Comparison of ENCODE assay signal across 8 mouse cellular contexts in the genomic region with DNA sequence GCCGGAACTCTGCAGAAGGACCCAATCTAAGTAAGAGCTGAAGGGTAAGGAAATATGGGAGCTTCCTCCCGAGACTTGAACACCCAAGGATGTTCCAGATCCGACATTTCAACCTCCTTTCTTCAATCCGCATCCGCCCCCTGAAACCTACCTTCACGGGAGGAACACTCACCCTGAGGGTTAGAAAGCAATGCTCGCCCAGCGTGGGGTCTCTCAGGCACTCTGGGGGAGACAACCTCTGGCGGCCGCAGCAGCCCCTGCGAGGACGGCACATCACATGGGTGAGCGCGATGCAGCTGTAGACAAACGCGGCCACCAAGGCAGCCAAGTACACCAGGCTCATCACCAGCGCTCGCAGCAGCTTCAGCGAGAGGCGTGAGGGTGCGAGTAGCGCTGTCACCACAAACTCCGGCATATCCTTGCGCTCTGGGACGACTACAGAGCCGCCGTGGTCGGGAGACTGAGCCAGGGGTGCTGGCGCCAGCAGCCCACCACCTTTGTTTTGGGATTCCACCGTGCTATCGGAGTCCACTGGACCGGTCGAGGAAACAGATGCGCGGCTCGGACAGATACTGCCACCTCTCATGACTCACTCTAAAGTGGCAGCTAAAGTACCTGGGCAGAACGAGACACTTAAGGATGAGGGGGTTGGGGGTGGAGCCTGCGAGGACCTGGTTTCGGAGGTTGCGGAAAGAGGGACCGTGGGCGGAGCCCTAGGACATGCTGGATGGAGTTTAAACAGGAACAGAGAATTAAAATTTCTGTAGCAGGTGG. TPM values are rescaled to one million over a fixed set of nuclear protein-coding genes. Genes with fewer than 3 reads are reported as not detected.
DNase-seq lines count a peak whose midpoint lies in the region; ATAC-seq and TF ChIP-seq lines count a peak whose summit lies in the region.

A gene (minus strand): TSS at position 687 of the 774 bp plus-strand sequence.

- no peaks in the 10 kb centered on the region for H3K9me3 ChIP-seq in forebrain, embryonic 15.5 days
- H3K9me3 ChIP-seq in liver, embryonic 14.5 days (ENCODE audit: control insufficient read depth, low read length) = no peaks in the 10 kb centered on the region

- peak; percentile 28 for DNase-seq in right cerebral cortex, postnatal 14 days
- DNase-seq in right cerebral cortex, adult 18-20 months = no peak
- DNase-seq in liver, embryonic 14.5 days (ENCODE audit: low read depth in 3 of 3, low spot score in 3 of 3) = no peak
- peak; percentile 35 for DNase-seq in naive thymus-derived CD4-positive, alpha-beta T cell, adult 2 months (ENCODE audit: low read depth)
- no peak for DNase-seq in gastrocnemius, adult 18-20 months (ENCODE audit: low spot score)
- no peak for DNase-seq in cerebellum, adult 9-10 months
- DNase-seq in T-cell, adult 2 months (ENCODE audit: low spot score) = no peak

- peaks cover 8% of the 10 kb centered on the region for H3K4me1 ChIP-seq in forebrain, embryonic 15.5 days
- H3K4me1 ChIP-seq in liver, embryonic 14.5 days (replicated peaks; ENCODE audit: control insufficient read depth in 2 of 2, insufficient read depth in 2 of 2, low read length in 1 of 2) = peaks cover 4 to 9% of the 10 kb centered on the region in 2 experiments; a peak in 3 of 4 replicates

- H3K4me2 ChIP-seq in forebrain, embryonic 15.5 days (replicated peaks) = peak within 1 kb of the TSS; percentile 54
- H3K4me2 ChIP-seq in liver, embryonic 14.5 days (ENCODE audit: low read depth) = peak within 1 kb of the TSS; percentile 48

- no peaks in the 10 kb centered on the region; the same call in 1 of the 2 replicates for H3K27me3 ChIP-seq in forebrain, embryonic 15.5 days
- peaks cover 23% of the 10 kb centered on the region for H3K27me3 ChIP-seq in liver, embryonic 14.5 days (ENCODE audit: control insufficient read depth, insufficient read depth, low read length)

- peak within 1 kb of the TSS; percentile 22 for H3K9ac ChIP-seq in forebrain, embryonic 15.5 days (replicated peaks)
- no peak within 1 kb of the TSS; the same call in 1 of the 2 replicates for H3K9ac ChIP-seq in liver, embryonic 14.5 days (replicated peaks)

- ATAC-seq in forebrain, embryonic 15.5 days (replicated peaks) = peak; percentile 71
- no peak for ATAC-seq in liver, embryonic 14.5 days (ENCODE audit: insufficient read depth)

- no peak for TF ChIP-seq CTCF in liver, embryonic 14.5 days (IDR thresholded peaks at IDR 0.05; ENCODE audit: low read depth)

- 6% methylated on average over 42 of the region's 42 CpGs for WGBS in forebrain, embryonic 15.5 days
- 7% methylated on average over 42 of the region's 42 CpGs for WGBS in liver, embryonic 14.5 days (ENCODE audit: insufficient replicate concordance)

- H3K27ac ChIP-seq in forebrain, embryonic 15.5 days (replicated peaks) = no peak within 1 kb of the TSS
- no peak within 1 kb of the TSS for H3K27ac ChIP-seq in liver, embryonic 14.5 days

- TF ChIP-seq EP300 in liver, embryonic 14.5 days (IDR thresholded peaks at IDR 0.05; ENCODE audit: low read depth) = no peak

- H3K36me3 ChIP-seq in forebrain, embryonic 15.5 days = no peaks in the 10 kb centered on the region
- H3K36me3 ChIP-seq in liver, embryonic 14.5 days (replicated peaks; ENCODE audit: control insufficient read depth, insufficient read depth, low read depth) = no peaks in the 10 kb centered on the region

- peak within 1 kb of the TSS; percentile 32 for H3K4me3 ChIP-seq in forebrain, embryonic 15.5 days
- peak within 1 kb of the TSS in 1 of 2 experiments; percentile 33; a peak in 2 of 4 replicates for H3K4me3 ChIP-seq in liver, embryonic 14.5 days (ENCODE audit: insufficient read depth in 1 of 2, low read depth in 2 of 2, low read length in 2 of 2)

RNA-seq across cellular contexts. Expression of the gene that starts here (rescaled TPM):
- polyA plus RNA-seq in forebrain, embryonic 15.5 days (2015; fragmentation: Nextera tagmentation; extraction: Ambion mirVana) = 0.17 and 0.20 TPM in 2 replicates
- 0.08 and 0.13 TPM in 2 replicates for polyA plus RNA-seq in liver, embryonic 14.5 days (2012; rRNA removed)
- not detected in 2 replicates for polyA plus RNA-seq in liver, embryonic 14.5 days (2014; fragmentation: Nextera tagmentation; extraction: Ambion mirVana)
- total RNA-seq in gastrocnemius, adult 18-20 months (2021) = under 1 TPM; 0.18 to 0.19 TPM

Comparison
In these comparisons a context has a peak if more than half of its experiments do, and no peak if none do; other contexts are left out.
1. DNase-seq: peak in right cerebral cortex, postnatal 14 days (single experiment) and naive thymus-derived CD4-positive, alpha-beta T cell, adult 2 months (single experiment); none in right cerebral cortex, adult 18-20 months (single experiment), liver, embryonic 14.5 days (0 of 3), gastrocnemius, adult 18-20 months (single experiment), cerebellum, adult 9-10 months (single experiment) and T-cell, adult 2 months (single experiment).
2. Peak in ATAC-seq, H3K4me3 ChIP-seq, H3K9ac ChIP-seq and H3K4me2 ChIP-seq in forebrain, embryonic 15.5 days; RNA of the gene not detected or under 1 TPM.